Mouse (Mus musculus) CH12.LX (cell line): ENCODE results near the gene Riok1. TPM values are rescaled to one million over a fixed set of nuclear protein-coding genes. Genes with fewer than 3 reads are reported as not detected.
A peak's percentile ranks its signal among the peaks of the same experiment; 100 is the strongest.

Experiments used
- DNase-seq: peaks from one replicate; pipeline ENCODE4 v3.0.0-alpha.2; 2013; ENCODE audit errors: extremely low read depth
- H3K27ac ChIP-seq: 2 replicates; pipeline ENCODE4 v1.5.1; 2012; ENCODE audit warnings: low read depth, mild to moderate bottlenecking, control low read depth, moderate library complexity; ENCODE audit not compliant: insufficient read depth
- H3K27me3 ChIP-seq: replicated peaks from 2 replicates; pipeline ENCODE3; 2012; ENCODE audit warnings: inconsistent platforms
- H3K36me3 ChIP-seq, 2 experiments: replicated peaks in 1 of 2; 2 replicates each; pipeline versions ENCODE3 to v1.6.1; 2012; ENCODE audit warnings: inconsistent platforms in 1 of 2, low read length in 1 of 2, mild to moderate bottlenecking in 1 of 2, mixed read lengths in 1 of 2, moderate library complexity in 1 of 2; ENCODE audit not compliant: control insufficient read depth in 1 of 2, insufficient read depth in 1 of 2
- H3K4me1 ChIP-seq, 2 experiments: 2 replicates each; pipeline ENCODE4 v1.6.1; 2012; ENCODE audit warnings: inconsistent platforms in 1 of 2, moderate library complexity in 1 of 2; ENCODE audit not compliant: insufficient read depth in 2 of 2, control insufficient read depth in 1 of 2
- H3K4me2 ChIP-seq: 2 replicates; pipeline ENCODE4 v1.6.1; 2012; ENCODE audit warnings: low read depth, mild to moderate bottlenecking, control low read depth; ENCODE audit not compliant: poor library complexity, insufficient read depth, severe bottlenecking
- H3K4me3 ChIP-seq, 3 experiments: fragments of 150-350 bp in 1 of 3; sonication (generic) in 1 of 3; replicated peaks in 1 of 3; 2 replicates each; pipeline versions ENCODE3 to v1.5.1; 2011 to 2012; ENCODE audit warnings: low read depth in 2 of 3, low read length in 2 of 3, mild to moderate bottlenecking in 2 of 3, moderate library complexity in 2 of 3, control low read depth in 1 of 3, improper control_type of control experiment in 1 of 3, inconsistent platforms in 1 of 3, mixed read lengths in 1 of 3; ENCODE audit not compliant: poor library complexity in 1 of 3
- H3K79me2 ChIP-seq: replicated peaks from 2 replicates; pipeline ENCODE4 v1.6.1; 2012; ENCODE audit warnings: mild to moderate bottlenecking, moderate library complexity; ENCODE audit not compliant: control insufficient read depth, poor library complexity, insufficient read depth, severe bottlenecking; ENCODE audit errors: extremely low read depth
- H3K9ac ChIP-seq: 2 replicates; pipeline ENCODE4 v1.6.1; 2012; ENCODE audit warnings: low read depth, mild to moderate bottlenecking, control low read depth, moderate library complexity; ENCODE audit not compliant: insufficient read depth
- H3K9me3 ChIP-seq: replicated peaks from 2 replicates; pipeline ENCODE3; 2012; ENCODE audit warnings: low read length, inconsistent platforms, mixed read lengths
- BHLHE40 ChIP-seq: IDR thresholded peaks from 2 replicates; pipeline ENCODE4 v1.6.1; 2011; ENCODE audit warnings: mild to moderate bottlenecking, low read depth, low read length, improper control_type of control experiment
- CTCF ChIP-seq, 2 experiments: IDR thresholded peaks in 1 of 2; conservative IDR thresholded peaks in 1 of 2; 2 replicates each; pipeline ENCODE4 v1.5.1; 2011 to 2012; ENCODE audit warnings: low read depth in 2 of 2, low read length in 2 of 2, improper control_type of control experiment in 1 of 2, inconsistent platforms in 1 of 2, mild to moderate bottlenecking in 1 of 2, moderate library complexity in 1 of 2
- E2F4 ChIP-seq: IDR thresholded peaks from 2 replicates; pipeline ENCODE4 v1.6.1; 2011; ENCODE audit warnings: low read depth, low read length, improper control_type of control experiment; ENCODE audit not compliant: insufficient replicate concordance
- JUN ChIP-seq: IDR thresholded peaks from 2 replicates; pipeline ENCODE4 v1.6.1; 2011; ENCODE audit warnings: low read depth, mild to moderate bottlenecking, low read length, improper control_type of control experiment, moderate library complexity; ENCODE audit not compliant: insufficient read depth
- KAT2A ChIP-seq: IDR thresholded peaks from 2 replicates; pipeline ENCODE4 v1.6.1; 2012; ENCODE audit warnings: low read length, improper control_type of control experiment, inconsistent platforms; ENCODE audit not compliant: insufficient replicate concordance
- MAX ChIP-seq: IDR thresholded peaks from 2 replicates; pipeline ENCODE4 v1.6.1; 2011; ENCODE audit warnings: low read length, improper control_type of control experiment
- MAZ ChIP-seq: IDR thresholded peaks from 2 replicates; pipeline ENCODE4 v1.6.1; 2012; ENCODE audit warnings: low read depth, mild to moderate bottlenecking, inconsistent platforms, low read length, improper control_type of control experiment, moderate library complexity
- MEF2A ChIP-seq: IDR thresholded peaks from 2 replicates; pipeline ENCODE4 v1.6.1; 2014; ENCODE audit warnings: low read depth, mild to moderate bottlenecking, inconsistent platforms, low read length, improper control_type of control experiment, borderline replicate concordance
- MYC ChIP-seq: IDR thresholded peaks from 2 replicates; pipeline ENCODE4 v1.6.1; 2011; ENCODE audit warnings: low read depth, mild to moderate bottlenecking, improper control_type of control experiment, low read length
- NELFE ChIP-seq: IDR thresholded peaks from 2 replicates; pipeline ENCODE4 v1.6.1; 2011; ENCODE audit warnings: low read depth, low read length, improper control_type of control experiment
- PAX5 ChIP-seq: IDR thresholded peaks from 2 replicates; pipeline ENCODE4 v1.6.1; 2012; ENCODE audit warnings: low read length, inconsistent platforms, mixed read lengths
- POLR2A ChIP-seq: IDR thresholded peaks from 2 replicates; pipeline ENCODE4 v1.6.1; 2011; ENCODE audit warnings: low read depth, mild to moderate bottlenecking, improper control_type of control experiment, low read length
- POLR2AphosphoS2 ChIP-seq: IDR thresholded peaks from 2 replicates; pipeline ENCODE4 v1.6.1; 2011; ENCODE audit warnings: low read depth, low read length, improper control_type of control experiment
- RAD21 ChIP-seq: IDR thresholded peaks from 2 replicates; pipeline ENCODE4 v1.6.1; 2011; ENCODE audit warnings: low read depth, mild to moderate bottlenecking, low read length, improper control_type of control experiment, moderate library complexity
- SIN3A ChIP-seq: IDR thresholded peaks from 2 replicates; pipeline ENCODE4 v1.6.1; 2012; ENCODE audit warnings: low read length, improper control_type of control experiment, inconsistent platforms
- SMC3 ChIP-seq: IDR thresholded peaks from 2 replicates; pipeline ENCODE4 v1.6.1; 2011; ENCODE audit warnings: low read depth, low read length, improper control_type of control experiment
- TCF12 ChIP-seq: IDR thresholded peaks from 2 replicates; pipeline ENCODE4 v1.6.1; 2014; ENCODE audit warnings: low read depth, mild to moderate bottlenecking, inconsistent platforms, low read length, improper control_type of control experiment
- USF1 ChIP-seq: IDR thresholded peaks from 2 replicates; pipeline ENCODE4 v1.6.1; 2014; ENCODE audit warnings: low read depth, mild to moderate bottlenecking, inconsistent platforms, low read length, improper control_type of control experiment
- USF2 ChIP-seq: conservative IDR thresholded peaks from 2 replicates; pipeline ENCODE4 v1.6.1; 2011; ENCODE audit warnings: low read depth, low read length, improper control_type of control experiment
- ZKSCAN1 ChIP-seq: IDR thresholded peaks from 2 replicates; pipeline ENCODE4 v1.6.1; 2012; ENCODE audit warnings: low read depth, inconsistent platforms, low read length, improper control_type of control experiment, borderline replicate concordance
- dilution Hi-C: fragments of 300-500 bp; cut with MboI; formaldehyde crosslinking; loops from 2 replicates; pipeline ENCODE4 v1.14.3; 2020; ENCODE audit warnings: low sequenced_read_pairs; ENCODE audit not compliant: extremely low pct_unique_long_range_greater_than_20kb, extremely low pct_ligation_motif_present
- in situ Hi-C: fragments of 300-500 bp; cut with MboI; formaldehyde crosslinking; loops from 3 replicates; pipeline ENCODE4 v1.14.3; 2019; ENCODE audit warnings: low sequenced_read_pairs, low pct_ligation_motif_present, low pct_unique_long_range_greater_than_20kb, mixed read lengths
- polyA plus RNA-seq: library from polyadenylated mRNA; unstranded; fragments of >175 nt; gene quantifications from 2 replicates; pipeline ENCODE4 v1.2.1, GENCODE M21; 2012; ENCODE audit warnings: low read depth; ENCODE audit not compliant: insufficient read length
- total RNA-seq, 2 experiments: library from RNA; depleted of rRNA; stranded (reverse); fragments of 300-350 nt in 1 of 2; fragments of >200 nt in 1 of 2; gene quantifications; 2 replicates each; pipeline ENCODE4 v1.2.3; 2012 to 2014

Riok1 gene
- total and polyA plus RNA-seq, 3 experiments, result 33.9 to 67.0 (median 52.4) TPM

- H3K27ac ChIP-seq, result no peak overlapping the region
- no peaks in the 10 kb centered on the region for H3K9me3 ChIP-seq
- no peak overlapping the region for H3K4me3 ChIP-seq
- H3K4me2 ChIP-seq, result no peak overlapping the region
- in situ Hi-C loops (loop anchor here (10.0 to 25.0 kb wide), 2 partner anchors 130 to 522 kb away; no protein-coding TSS in a partner anchor), dilution Hi-C loops (no loop called here)
- no peak overlapping the region for H3K9ac ChIP-seq
- DNase-seq, result peak; percentile 70
- no peaks in the 10 kb centered on the region for H3K79me2 ChIP-seq
- no peaks in the 10 kb centered on the region for H3K4me1 ChIP-seq
- H3K36me3 ChIP-seq, result peaks cover 25 to 71% of the 10 kb centered on the region in 2 experiments
- TF ChIP-seq USF1 (no peak), RAD21 (peak; percentile 86), CTCF (conservative IDR thresholded peaks at IDR 0.05 in 1 of 2, IDR thresholded peaks at IDR 0.05 in 1 of 2; ENCODE audit: low read depth in 2 of 2, low read length in 2 of 2) (peak; percentile 67 to 85), SMC3 (peak; percentile 82), NELFE (no peak)
- H3K27me3 ChIP-seq, result no peaks in the 10 kb centered on the region
Measured at GRCm38 (mm10) chr13:38064854-38065663, 28.3 kb downstream of the Riok1 start.

GRCm38 (mm10) chr13:38070945-38071344 is 34.1 kb downstream of the Riok1 start:
- Histone ChIP-seq H3K36me3 (peaks cover 0 to 39% of the 10 kb centered on the region in 2 experiments), H3K9me3 (no peaks in the 10 kb centered on the region), H3K27me3 (no peaks in the 10 kb centered on the region), H3K4me2 (no peak overlapping the region), H3K79me2 (no peaks in the 10 kb centered on the region), H3K4me1 (peaks cover 0 to 9% of the 10 kb centered on the region in 2 experiments; a peak in 3 of 4 replicates), H3K4me3 (no peak overlapping the region), H3K27ac (no peak overlapping the region), H3K9ac (no peak overlapping the region)
- dilution Hi-C loops (no loop called here), in situ Hi-C loops (loop anchor here (25.0 kb wide), 1 partner anchor 516 kb away; no protein-coding TSS in a partner anchor)
- TF ChIP-seq E2F4 (no peak), NELFE (no peak), MYC (no peak), JUN (no peak), USF1 (no peak), MAX (no peak), MEF2A (no peak), POLR2AphosphoS2 (no peak), SIN3A (no peak), POLR2A (no peak), PAX5 (no peak), BHLHE40 (no peak), KAT2A (no peak), TCF12 (no peak), MAZ (no peak), ZKSCAN1 (no peak), USF2 (no peak)
- no peak for DNase-seq
